Mouse (Mus musculus) kidney, postnatal 0 days (tissue): ENCODE data around the gene Tnfaip1. TPM values are rescaled to one million over a fixed set of nuclear protein-coding genes. Genes with fewer than 3 reads are reported as not detected.

Source experiments
- ATAC-seq: fragments of 200-750 bp; cut with Nextera tagmentation; replicated peaks from 2 replicates; pipeline ENCODE4 v1.8.0; 2017; ENCODE audit warnings: low read depth, moderate number of reproducible peaks, moderate TSS enrichment, moderate library complexity; ENCODE audit not compliant: low FRiP score
- DNase-seq: peaks from one replicate; pipeline ENCODE4 v3.0.0-alpha.2; 2016; ENCODE audit warnings: low spot score
- H3K27ac ChIP-seq: fragments of 300-500 bp; sonication (generic); 2 replicates; pipeline ENCODE4 v1.5.1; 2014; ENCODE audit warnings: mild to moderate bottlenecking
- H3K27me3 ChIP-seq: fragments of 300-500 bp; sonication (generic); 2 replicates; pipeline ENCODE4 v1.6.1; 2014; ENCODE audit warnings: low read length, mixed read lengths; ENCODE audit not compliant: insufficient read depth
- H3K36me3 ChIP-seq: fragments of 300-500 bp; sonication (generic); 2 replicates; pipeline ENCODE4 v1.6.1; 2014; ENCODE audit warnings: low read length, mixed read lengths; ENCODE audit not compliant: insufficient read depth
- H3K4me1 ChIP-seq: fragments of 300-500 bp; sonication (generic); replicated peaks from 2 replicates; pipeline ENCODE4 v1.6.1; 2014; ENCODE audit warnings: antibody characterized with exemption, low read length, mixed read lengths; ENCODE audit not compliant: insufficient read depth
- H3K4me2 ChIP-seq: fragments of 300-500 bp; sonication (generic); 2 replicates; pipeline ENCODE4 v1.6.1; 2014; ENCODE audit warnings: mild to moderate bottlenecking, low read length, moderate library complexity, mixed read lengths
- H3K4me3 ChIP-seq: fragments of 300-500 bp; sonication (generic); replicated peaks from 2 replicates; pipeline ENCODE4 v1.5.1; 2014; ENCODE audit warnings: low read depth, low read length
- H3K9ac ChIP-seq: fragments of 300-500 bp; sonication (generic); 2 replicates; pipeline ENCODE4 v1.6.1; 2014; ENCODE audit warnings: low read depth, low read length
- H3K9me3 ChIP-seq: fragments of 300-500 bp; sonication (generic); replicated peaks from 2 replicates; pipeline ENCODE4 v1.6.1; 2016; ENCODE audit warnings: low read length, inconsistent platforms, mixed read lengths
- CTCF ChIP-seq: IDR thresholded peaks from 2 replicates; pipeline ENCODE4 v1.5.1; 2016; ENCODE audit warnings: antibody characterized with exemption, low read depth, mild to moderate bottlenecking, moderate library complexity
- WGBS: fragments of 180-500 bp; shearing (Covaris S2); extraction: QIAGEN DNeasy Blood & Tissue Kit; methylation state at CpG from one replicate; pipeline ENCODE4 v1.1.7; 2014; 5-methylcytosine and 5-hydroxymethylcytosine counted together
- polyA plus RNA-seq: library from polyadenylated mRNA; unstranded; fragments of >200 nt; fragmentation: Nextera tagmentation; extraction: Ambion mirVana; gene quantifications from 2 replicates; pipeline ENCODE4 v1.2.1, GENCODE M21; 2015

Tnfaip1 gene
- polyA plus RNA-seq, 1 experiment from 2014 or later, result 59.8 TPM

GRCm38 (mm10) chr11:78531046-78531445 is 5.1 kb downstream of the Tnfaip1 start:
- peak overlapping the region; percentile 67 for H3K27ac ChIP-seq
- H3K9me3 ChIP-seq, result no peaks in the 10 kb centered on the region
- H3K4me2 ChIP-seq, result peak overlapping the region; percentile 2; the same call in 1 of the 2 replicates
- peaks cover 34% of the 10 kb centered on the region for H3K36me3 ChIP-seq
- peaks cover 15% of the 10 kb centered on the region; the same call in 1 of the 2 replicates for H3K4me1 ChIP-seq
- 54% methylated on average over 6 of the region's 6 CpGs for WGBS
- H3K9ac ChIP-seq, result no peak overlapping the region; the same call in 1 of the 2 replicates
- ATAC-seq (no peak), DNase-seq (peak; percentile 47)
- no peak overlapping the region for H3K4me3 ChIP-seq
- H3K27me3 ChIP-seq, result no peaks in the 10 kb centered on the region
- no peak for TF ChIP-seq CTCF

GRCm38 (mm10) chr11:78530001-78530400 is 6.1 kb downstream of the Tnfaip1 start:
- peaks cover 14% of the 10 kb centered on the region; the same call in 1 of the 2 replicates for H3K4me1 ChIP-seq
- peaks cover 38% of the 10 kb centered on the region for H3K36me3 ChIP-seq
- no peak overlapping the region for H3K4me3 ChIP-seq
- no peak overlapping the region for H3K9ac ChIP-seq
- no peak overlapping the region for H3K4me2 ChIP-seq
- TF ChIP-seq CTCF, result no peak
- H3K27me3 ChIP-seq, result no peaks in the 10 kb centered on the region
- 76% methylated on average over 12 of the region's 12 CpGs for WGBS
- ATAC-seq (no peak), DNase-seq (no peak)
- peak overlapping the region; percentile 67; the same call in 1 of the 2 replicates for H3K27ac ChIP-seq
- H3K9me3 ChIP-seq, result no peaks in the 10 kb centered on the region

DNA sequence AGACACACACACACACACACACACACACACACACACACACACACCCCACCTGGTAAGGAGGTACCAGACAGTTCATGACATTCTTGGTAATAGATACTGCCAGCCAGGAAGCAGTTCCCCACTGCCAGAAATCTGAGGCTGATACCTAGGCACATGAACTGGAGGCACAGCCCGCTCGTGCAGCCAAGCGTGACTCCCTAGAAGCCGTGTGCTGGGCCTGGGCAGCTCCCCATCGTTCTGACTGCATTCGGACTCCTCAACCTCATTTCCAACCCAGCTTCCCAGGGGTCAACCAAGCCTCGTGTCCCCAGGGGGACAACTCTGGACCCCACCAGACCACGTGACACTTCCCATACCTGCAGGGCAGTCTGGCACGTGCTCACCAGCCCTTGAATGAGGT is 7.4 kb downstream of the Tnfaip1 start:
- Histone ChIP-seq H3K4me3 (no peak overlapping the region), H3K9ac (no peak overlapping the region), H3K27me3 (no peaks in the 10 kb centered on the region), H3K9me3 (no peaks in the 10 kb centered on the region), H3K4me2 (no peak overlapping the region), H3K4me1 (peaks cover 8% of the 10 kb centered on the region; the same call in 1 of the 2 replicates), H3K27ac (0 out of 2 replicates have a peak overlapping the region, but pooled peaks have one; percentile 21), H3K36me3 (peaks cover 50% of the 10 kb centered on the region)
- 46% methylated on average over 9 of the region's 9 CpGs for WGBS
- DNase-seq (peak; percentile 73), ATAC-seq (peak; percentile 70)
- TF ChIP-seq CTCF, result no peak

DNA sequence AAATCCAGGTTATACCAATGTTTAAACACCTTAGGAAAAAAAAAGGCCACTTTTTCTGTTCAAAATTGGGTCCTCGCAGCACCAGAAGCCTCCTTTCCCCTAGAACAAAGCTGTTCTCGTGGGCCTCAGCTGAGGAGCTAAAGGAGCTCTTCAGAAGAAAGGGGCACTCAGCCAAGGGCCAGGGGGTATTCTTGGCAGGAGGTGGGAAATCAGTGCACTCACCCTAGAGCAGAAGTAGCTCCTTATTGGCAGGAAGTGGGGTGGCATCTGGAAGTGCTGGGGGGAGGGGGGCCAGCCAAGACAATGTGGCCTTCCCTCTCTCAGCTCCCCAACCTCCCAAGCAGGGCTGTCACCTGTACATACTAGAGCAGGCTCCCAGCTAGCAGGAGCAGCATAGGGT is 11.3 kb downstream of the Tnfaip1 start:
- 89% methylated on average over 2 of the region's 2 CpGs for WGBS
- ATAC-seq (no peak), DNase-seq (no peak)
- no peak overlapping the region for H3K27ac ChIP-seq
- no peak overlapping the region for H3K4me3 ChIP-seq
- no peak overlapping the region for H3K9ac ChIP-seq
- H3K4me2 ChIP-seq, result no peak overlapping the region
- H3K27me3 ChIP-seq, result no peaks in the 10 kb centered on the region
- TF ChIP-seq CTCF, result no peak
- peaks cover 77% of the 10 kb centered on the region for H3K36me3 ChIP-seq
- H3K9me3 ChIP-seq, result no peaks in the 10 kb centered on the region
- peaks cover 4% of the 10 kb centered on the region; the same call in 1 of the 2 replicates for H3K4me1 ChIP-seq

DNA sequence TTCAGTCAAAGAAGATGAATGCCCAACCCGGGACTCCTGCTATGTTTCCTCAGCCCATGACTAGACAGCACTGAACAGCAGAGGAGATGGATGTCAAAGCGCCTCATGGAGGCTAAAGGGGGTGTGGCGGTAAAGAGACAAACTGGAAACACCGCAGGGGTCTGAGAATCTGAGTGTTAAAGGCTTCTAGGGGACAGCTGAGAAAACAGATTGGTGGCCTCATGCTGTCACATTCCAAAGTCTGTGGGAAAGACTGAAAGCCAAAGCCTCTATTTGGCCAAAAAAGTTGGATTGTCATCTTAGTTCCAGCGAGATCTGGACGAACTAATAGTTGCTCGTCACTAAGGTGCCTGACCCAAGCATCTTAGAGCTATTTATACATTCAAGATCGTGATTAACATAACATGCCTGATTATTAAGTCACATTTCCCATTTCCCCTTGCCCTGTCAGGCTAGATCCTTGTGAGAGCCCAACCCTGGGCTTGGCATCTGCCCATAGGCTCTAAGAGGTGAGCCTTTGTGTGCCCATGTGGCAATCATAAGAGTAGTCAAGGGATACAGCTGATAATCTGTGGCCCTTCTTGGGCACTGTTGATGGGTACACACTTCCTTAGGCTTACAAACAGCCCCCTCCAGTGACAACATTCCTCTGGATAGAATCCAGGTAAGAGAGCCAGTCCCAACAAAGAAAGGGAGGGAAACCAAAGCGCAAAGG is 12.7 kb downstream of the Tnfaip1 start:
- 74% methylated on average over 9 of the region's 9 CpGs for WGBS
- Histone ChIP-seq H3K4me3 (no peak overlapping the region), H3K27ac (no peak overlapping the region), H3K36me3 (peaks cover 77% of the 10 kb centered on the region), H3K9ac (no peak overlapping the region), H3K4me2 (no peak overlapping the region), H3K4me1 (no peaks in the 10 kb centered on the region; the same call in 1 of the 2 replicates), H3K27me3 (no peaks in the 10 kb centered on the region), H3K9me3 (no peaks in the 10 kb centered on the region)
- TF ChIP-seq CTCF, result no peak
- ATAC-seq (no peak), DNase-seq (no peak)

- peak; percentile 69 for TF ChIP-seq CTCF
- ATAC-seq (no peak; the same call in 1 of the 2 replicates), DNase-seq (peak; percentile 69)
- no peak overlapping the region for H3K4me3 ChIP-seq
- H3K27me3 ChIP-seq, result no peaks in the 10 kb centered on the region
- WGBS, result 90% methylated on average over 1 of the region's 1 CpGs
- H3K4me1 ChIP-seq, result no peaks in the 10 kb centered on the region
- H3K9ac ChIP-seq, result no peak overlapping the region
- no peak overlapping the region for H3K27ac ChIP-seq
- H3K36me3 ChIP-seq, result peaks cover 77% of the 10 kb centered on the region
- no peaks in the 10 kb centered on the region for H3K9me3 ChIP-seq
- no peak overlapping the region for H3K4me2 ChIP-seq
Observed at GRCm38 (mm10) chr11:78522481-78522997, 13.6 kb downstream of the Tnfaip1 start.
